7 mouse cellular contexts compared by ENCODE assay signal in the genomic region with DNA sequence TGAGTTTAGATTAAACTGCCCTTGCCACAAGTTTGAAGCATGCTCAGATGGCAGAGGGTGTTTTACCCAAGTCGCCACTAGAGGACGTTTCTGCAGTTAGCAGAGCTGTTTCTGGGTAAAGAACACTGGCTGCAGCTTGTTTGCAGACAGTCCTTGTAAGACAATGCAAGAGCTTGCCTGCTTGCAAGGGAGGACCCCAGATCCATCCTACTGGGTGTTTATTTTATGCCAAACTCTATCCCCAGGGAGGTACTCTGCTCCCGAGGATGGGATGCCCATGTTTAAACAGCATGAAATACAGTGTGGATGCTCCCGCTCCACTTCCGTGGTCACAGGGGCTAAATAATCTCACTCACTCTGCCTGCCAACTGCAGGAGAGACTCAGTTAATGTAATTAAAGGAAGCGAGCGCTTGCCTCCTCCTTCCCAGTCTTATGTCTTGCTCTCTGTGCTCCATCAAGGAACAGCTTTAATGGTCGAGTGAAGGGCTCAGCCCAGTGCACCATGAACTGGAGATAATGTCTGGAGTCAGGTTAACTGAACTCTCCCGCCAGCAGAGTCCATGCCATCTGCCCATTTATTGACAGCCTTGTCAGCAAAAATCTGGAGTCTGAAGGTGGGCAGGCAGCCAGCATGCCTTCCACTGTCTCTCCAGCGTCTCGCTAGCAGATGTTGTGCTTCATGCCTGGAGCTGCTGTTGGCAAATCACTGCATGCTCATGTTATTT.
DNase-seq lines count a peak whose midpoint lies in the region; ATAC-seq lines count a peak whose summit lies in the region.

No protein-coding gene starts in this region.

- no peaks in the 10 kb centered on the region for H3K27me3 ChIP-seq in midbrain, embryonic 14.5 days (ENCODE audit: control insufficient read depth, insufficient read depth, low read length)
- H3K27me3 ChIP-seq in stomach, embryonic 14.5 days (ENCODE audit: control insufficient read depth, insufficient read depth, low read length) = no peaks in the 10 kb centered on the region

- DNase-seq in adrenal gland, postnatal 36 days = peak; percentile 19 to 30
- peak; percentile 80 for DNase-seq in embryo, embryonic 10 days (ENCODE audit: low spot score)
- DNase-seq in gastrocnemius, postnatal 36 days = peak; percentile 23 to 24
- peak; percentile 78 for DNase-seq in kidney, adult 11 months
- DNase-seq in left cerebral cortex, postnatal 14 days (ENCODE audit: low spot score in 2 of 2) = peak; percentile 73 to 85
- peak; percentile 92 for DNase-seq in midbrain, embryonic 14.5 days

- peak overlapping the region; percentile 20 for H3K4me3 ChIP-seq in midbrain, embryonic 14.5 days (replicated peaks; ENCODE audit: low read depth, low read length)
- no peak overlapping the region for H3K4me3 ChIP-seq in stomach, embryonic 14.5 days (ENCODE audit: low read depth, low read length)

- H3K4me2 ChIP-seq in midbrain, embryonic 14.5 days (ENCODE audit: low read length) = peak overlapping the region; percentile 53
- H3K4me2 ChIP-seq in stomach, embryonic 14.5 days (replicated peaks; ENCODE audit: low read depth, low read length) = peak overlapping the region; percentile 25

- H3K9me3 ChIP-seq in midbrain, embryonic 14.5 days (ENCODE audit: control insufficient read depth, low read length) = no peaks in the 10 kb centered on the region
- H3K9me3 ChIP-seq in stomach, embryonic 14.5 days (ENCODE audit: control insufficient read depth, low read depth, low read length) = no peaks in the 10 kb centered on the region

- WGBS in midbrain, embryonic 14.5 days = 5% methylated on average over 11 of the region's 11 CpGs
- 5% methylated on average over 11 of the region's 11 CpGs for WGBS in stomach, embryonic 14.5 days

- H3K9ac ChIP-seq in midbrain, embryonic 14.5 days (replicated peaks; ENCODE audit: low read length) = peak overlapping the region; percentile 42
- H3K9ac ChIP-seq in stomach, embryonic 14.5 days (replicated peaks; ENCODE audit: low read depth, low read length) = no peak overlapping the region

- ATAC-seq in midbrain, embryonic 14.5 days (ENCODE audit: low FRiP score, low TSS enrichment) = peak; percentile 76
- ATAC-seq in stomach, embryonic 14.5 days (ENCODE audit: insufficient number of reproducible peaks, insufficient read depth, low FRiP score, low read depth) = peak; percentile 48; the same call in 1 of the 2 replicates

- peak overlapping the region; percentile 94 for H3K27ac ChIP-seq in midbrain, embryonic 14.5 days (replicated peaks; ENCODE audit: low read depth, low read length)
- H3K27ac ChIP-seq in stomach, embryonic 14.5 days (ENCODE audit: low read length) = peak overlapping the region; percentile 52; the same call in 1 of the 2 replicates

- peaks cover 40% of the 10 kb centered on the region for H3K4me1 ChIP-seq in midbrain, embryonic 14.5 days (ENCODE audit: control insufficient read depth, insufficient read depth, low read length)
- H3K4me1 ChIP-seq in stomach, embryonic 14.5 days (ENCODE audit: control insufficient read depth, insufficient read depth, low read length) = peaks cover 9% of the 10 kb centered on the region

- intact Hi-C loops in gastrocnemius, postnatal 36 days (cut with DNase I) = no loop called here
- intact Hi-C loops in left cerebral cortex, postnatal 14 days (cut with DNase I) = no loop called here

- H3K36me3 ChIP-seq in midbrain, embryonic 14.5 days (ENCODE audit: control insufficient read depth, insufficient read depth, low read length) = no peaks in the 10 kb centered on the region
- no peaks in the 10 kb centered on the region for H3K36me3 ChIP-seq in stomach, embryonic 14.5 days (ENCODE audit: control insufficient read depth, insufficient read depth, low read length)

Comparison
In these comparisons a context has a peak if more than half of its experiments do, and no peak if none do; other contexts are left out.
1. DNase-seq: peak in every context shown above with its lines; median percentile 92 in midbrain, embryonic 14.5 days; 80 in embryo, embryonic 10 days; 79 in left cerebral cortex, postnatal 14 days; 78 in kidney, adult 11 months; 24 in adrenal gland, postnatal 36 days; 24 in gastrocnemius, postnatal 36 days.